Mouse (Mus musculus) small intestine, adult 2 months (tissue): ENCODE data around the gene Galr3. TPM values are rescaled to one million over a fixed set of nuclear protein-coding genes. Genes with fewer than 3 reads are reported as not detected.

ENCODE experiments used
- H3K27ac ChIP-seq: fragments of 200-500 bp; 2 replicates; pipeline ENCODE4 v1.5.1; 2012; ENCODE audit warnings: low read depth, low read length, control low read depth, inconsistent platforms; ENCODE audit not compliant: insufficient read depth
- H3K27me3 ChIP-seq: fragments of 200-500 bp; 2 replicates; pipeline ENCODE4 v1.6.1; 2012; ENCODE audit warnings: mild to moderate bottlenecking, moderate library complexity, low read length, inconsistent platforms; ENCODE audit not compliant: control insufficient read depth, insufficient read depth
- H3K36me3 ChIP-seq: fragments of 200-500 bp; 2 replicates; pipeline ENCODE4 v1.6.1; 2012; ENCODE audit warnings: mild to moderate bottlenecking, low read length, control low read depth, inconsistent platforms; ENCODE audit not compliant: control insufficient read depth, insufficient read depth
- H3K4me1 ChIP-seq: fragments of 200-500 bp; 2 replicates; pipeline ENCODE4 v1.6.1; 2012; ENCODE audit warnings: low read length, inconsistent platforms, mixed read lengths; ENCODE audit not compliant: control insufficient read depth, insufficient read depth, insufficient read length
- H3K4me3 ChIP-seq: fragments of 200-500 bp; 2 replicates; pipeline ENCODE4 v1.5.1; 2012; ENCODE audit warnings: low read depth, mild to moderate bottlenecking, control low read depth, inconsistent platforms, low read length, moderate library complexity
- CTCF ChIP-seq: fragments of 200-500 bp; IDR thresholded peaks from 2 replicates; pipeline ENCODE4 v1.5.1; 2012; ENCODE audit warnings: low read depth, mild to moderate bottlenecking, control low read depth, inconsistent platforms, low read length, moderate library complexity, mixed read lengths; ENCODE audit not compliant: insufficient replicate concordance, insufficient read length; ENCODE audit errors: extremely low read depth
- POLR2A ChIP-seq: fragments of 200-500 bp; IDR thresholded peaks from 2 replicates; pipeline ENCODE4 v1.6.1; 2012; ENCODE audit warnings: low read depth, mild to moderate bottlenecking, control low read depth, inconsistent platforms, low read length, moderate library complexity
- WGBS: fragments of 180-500 bp; shearing (Covaris S2); methylation state at CpG from one replicate; pipeline ENCODE4 v1.1.7; 2018; 5-methylcytosine and 5-hydroxymethylcytosine counted together
- polyA plus RNA-seq: library from polyadenylated mRNA; depleted of rRNA; stranded (reverse); fragments of >200 nt; gene quantifications from 2 replicates; pipeline ENCODE4 v1.2.3, GENCODE M21; 2012; rRNA removed

The Galr3 gene
- 2.2 and 8.0 TPM in 2 replicates for polyA plus RNA-seq

- TF ChIP-seq CTCF (no peak), POLR2A (no peak)
- Histone ChIP-seq H3K4me3 (peak within 1 kb of the TSS; percentile 72), H3K27me3 (peaks cover 7% of the 10 kb centered on the region; the same call in 1 of the 2 replicates), H3K4me1 (peaks cover 41% of the 10 kb centered on the region), H3K27ac (no peak within 1 kb of the TSS), H3K36me3 (0 out of 2 replicates have a peak, but pooled peaks cover 2% of the 10 kb centered on the region)
- 59% methylated on average over 6 of the region's 6 CpGs for WGBS
These were observed at the start of gene Galr3 for GRCm38 (mm10) chr15:79041585-79041984. Gene Galr3 (plus strand): TSS chr15:79041885.

GRCm38 (mm10) chr15:78992235-78992634, 49.5 kb upstream of the Galr3 start:
- Histone ChIP-seq H3K27ac (no peak overlapping the region), H3K4me3 (no peak overlapping the region), H3K36me3 (peaks cover 83% of the 10 kb centered on the region), H3K27me3 (no peaks in the 10 kb centered on the region), H3K4me1 (peaks cover 2% of the 10 kb centered on the region; the same call in 1 of the 2 replicates)
- TF ChIP-seq CTCF = peak; percentile 8; the same call in 1 of the 2 replicates
- no peak for TF ChIP-seq POLR2A
- WGBS = 91% methylated on average over 7 of the region's 7 CpGs

- no peak overlapping the region for H3K27ac ChIP-seq
- no peak overlapping the region for H3K4me3 ChIP-seq
- no peaks in the 10 kb centered on the region for H3K27me3 ChIP-seq
- peaks cover 80% of the 10 kb centered on the region for H3K36me3 ChIP-seq
- WGBS = 98% methylated on average over 24 of the region's 24 CpGs
- TF ChIP-seq CTCF = no peak
- TF ChIP-seq POLR2A = no peak
- peaks cover 2% of the 10 kb centered on the region; the same call in 1 of the 2 replicates for H3K4me1 ChIP-seq
These were observed 48.8 kb upstream of the Galr3 start for GRCm38 (mm10) chr15:78992925-78993324.

- no peak overlapping the region for H3K27ac ChIP-seq
- no peak overlapping the region for H3K4me3 ChIP-seq
- peaks cover 2% of the 10 kb centered on the region; the same call in 1 of the 2 replicates for H3K4me1 ChIP-seq
- no peaks in the 10 kb centered on the region for H3K27me3 ChIP-seq
- WGBS = 97% methylated on average over 4 of the region's 4 CpGs
- TF ChIP-seq POLR2A (no peak), CTCF (no peak)
- H3K36me3 ChIP-seq = peaks cover 78% of the 10 kb centered on the region
These were observed 45.8 kb upstream of the Galr3 start for GRCm38 (mm10) chr15:78995916-78996315.

DNA sequence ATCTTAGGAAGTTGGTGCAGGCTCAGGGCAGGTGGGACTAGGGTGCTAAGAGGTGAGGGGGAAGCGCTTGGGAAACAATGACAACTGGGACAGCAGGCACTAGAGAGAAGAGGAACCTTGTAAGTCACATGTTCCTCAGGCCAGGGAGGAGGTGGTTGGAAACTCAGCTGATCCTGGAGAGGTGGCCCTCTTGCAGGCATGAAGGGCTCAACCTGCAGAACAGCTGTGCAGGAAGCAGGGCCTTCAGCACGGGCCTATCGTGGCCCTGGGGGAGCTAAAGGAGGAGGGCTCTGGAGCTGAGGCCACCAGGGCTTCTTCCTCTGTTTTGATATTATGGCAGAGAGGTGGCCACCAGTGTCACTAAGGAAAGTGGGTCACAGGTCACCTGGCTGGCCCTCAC, 45.0 kb upstream of the Galr3 start:
- TF ChIP-seq POLR2A = no peak
- TF ChIP-seq CTCF = no peak
- Histone ChIP-seq H3K4me3 (no peak overlapping the region), H3K27ac (no peak overlapping the region), H3K36me3 (peaks cover 78% of the 10 kb centered on the region), H3K27me3 (no peaks in the 10 kb centered on the region), H3K4me1 (peaks cover 2% of the 10 kb centered on the region; the same call in 1 of the 2 replicates)
- WGBS = 71% methylated on average over 3 of the region's 3 CpGs

DNA sequence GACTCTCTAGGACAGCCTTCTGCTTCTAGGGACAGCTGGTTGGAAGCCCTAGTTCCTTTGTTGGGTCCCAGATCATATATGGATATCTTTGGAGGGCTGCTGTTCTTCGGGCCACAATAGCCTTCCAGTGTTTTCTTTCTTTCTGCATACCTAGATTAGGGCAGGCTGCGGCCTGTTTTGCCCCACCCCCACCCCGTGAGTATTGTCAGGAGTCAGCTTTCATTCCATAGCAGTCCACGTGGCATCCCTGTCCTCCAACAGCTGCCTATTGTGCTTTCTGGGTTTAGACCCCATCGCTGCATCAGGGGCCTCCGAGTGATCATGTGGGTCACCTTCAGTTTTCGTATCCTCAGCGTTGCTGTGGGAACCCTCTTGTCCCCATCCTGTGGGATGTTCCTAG, 43.3 kb upstream of the Galr3 start:
- Histone ChIP-seq H3K4me1 (peaks cover 2% of the 10 kb centered on the region; the same call in 1 of the 2 replicates), H3K27ac (no peak overlapping the region), H3K4me3 (no peak overlapping the region), H3K36me3 (peaks cover 77% of the 10 kb centered on the region), H3K27me3 (no peaks in the 10 kb centered on the region)
- WGBS = 85% methylated on average over 8 of the region's 8 CpGs
- TF ChIP-seq CTCF = no peak
- TF ChIP-seq POLR2A = no peak

GRCm38 (mm10) chr15:78999586-78999985, 42.1 kb upstream of the Galr3 start:
- no peaks in the 10 kb centered on the region for H3K27me3 ChIP-seq
- peaks cover 2% of the 10 kb centered on the region; the same call in 1 of the 2 replicates for H3K4me1 ChIP-seq
- peaks cover 77% of the 10 kb centered on the region for H3K36me3 ChIP-seq
- H3K27ac ChIP-seq = no peak overlapping the region
- WGBS = 87% methylated on average over 11 of the region's 11 CpGs
- TF ChIP-seq POLR2A (no peak), CTCF (no peak)
- H3K4me3 ChIP-seq = no peak overlapping the region
